Mouse (Mus musculus) heart, embryonic 14.5 days (tissue): ENCODE measurements at regions not wholly inside any gene's neighbourhood (a gene's known extent, or its start where the extent isn't known, plus 50 kb on each side); places are given as distances from the start of the nearest gene placed in this dataset.

Experiments
- ATAC-seq: fragments of 200-750 bp; cut with Nextera tagmentation; 2 replicates; pipeline ENCODE4 v1.8.0; 2017; ENCODE audit warnings: low read depth, moderate TSS enrichment; ENCODE audit not compliant: insufficient number of reproducible peaks, insufficient read depth, low FRiP score
- H3K27ac ChIP-seq, 2 experiments: fragments of 200-500 bp in 1 of 2; fragments of 300-500 bp in 1 of 2; sonication (generic) in 1 of 2; replicated peaks in 1 of 2; 2 replicates each; pipeline ENCODE4 v1.5.1; 2012 to 2014; ENCODE audit warnings: low read depth in 2 of 2, low read length in 2 of 2, control low read depth in 1 of 2, mild to moderate bottlenecking in 1 of 2, mixed read lengths in 1 of 2; ENCODE audit not compliant: control insufficient read depth in 1 of 2, insufficient read depth in 1 of 2
- H3K27me3 ChIP-seq: fragments of 300-500 bp; sonication (generic); 2 replicates; pipeline ENCODE4 v1.6.1; 2014; ENCODE audit warnings: mild to moderate bottlenecking, low read length, control low read depth; ENCODE audit not compliant: control insufficient read depth, insufficient read depth
- H3K36me3 ChIP-seq: fragments of 300-500 bp; sonication (generic); 2 replicates; pipeline ENCODE4 v1.6.1; 2014; ENCODE audit warnings: mild to moderate bottlenecking, control low read depth, low read length, mixed read lengths; ENCODE audit not compliant: control insufficient read depth, insufficient read depth
- H3K4me1 ChIP-seq, 2 experiments: fragments of 200-500 bp in 1 of 2; fragments of 300-500 bp in 1 of 2; sonication (generic) in 1 of 2; 2 replicates each; pipeline ENCODE4 v1.6.1; 2012 to 2014; ENCODE audit warnings: low read length in 2 of 2, control low read depth in 1 of 2, mixed read lengths in 1 of 2; ENCODE audit not compliant: control insufficient read depth in 2 of 2, insufficient read depth in 2 of 2
- H3K4me2 ChIP-seq: fragments of 300-500 bp; sonication (generic); 2 replicates; pipeline ENCODE4 v1.6.1; 2014; ENCODE audit warnings: mild to moderate bottlenecking, low read length
- H3K4me3 ChIP-seq, 2 experiments: fragments of 200-500 bp in 1 of 2; fragments of 300-500 bp in 1 of 2; sonication (generic) in 1 of 2; 2 replicates each; pipeline ENCODE4 v1.5.1; 2012 to 2014; ENCODE audit warnings: low read length in 2 of 2, mild to moderate bottlenecking in 2 of 2, control low read depth in 1 of 2, low read depth in 1 of 2, moderate library complexity in 1 of 2; ENCODE audit not compliant: control insufficient read depth in 1 of 2, insufficient read depth in 1 of 2
- H3K9ac ChIP-seq: fragments of 300-500 bp; sonication (generic); 2 replicates; pipeline ENCODE4 v1.6.1; 2014; ENCODE audit warnings: mild to moderate bottlenecking, low read length
- H3K9me3 ChIP-seq: fragments of 300-500 bp; sonication (generic); 2 replicates; pipeline ENCODE4 v1.6.1; 2016; ENCODE audit warnings: low read length, control low read depth; ENCODE audit not compliant: control insufficient read depth
- WGBS: fragments of 180-500 bp; shearing (Covaris S2); extraction: QIAGEN DNeasy Blood & Tissue Kit; methylation state at CpG from one replicate; pipeline ENCODE4 v1.1.7; 2014; 5-methylcytosine and 5-hydroxymethylcytosine counted together

DNA sequence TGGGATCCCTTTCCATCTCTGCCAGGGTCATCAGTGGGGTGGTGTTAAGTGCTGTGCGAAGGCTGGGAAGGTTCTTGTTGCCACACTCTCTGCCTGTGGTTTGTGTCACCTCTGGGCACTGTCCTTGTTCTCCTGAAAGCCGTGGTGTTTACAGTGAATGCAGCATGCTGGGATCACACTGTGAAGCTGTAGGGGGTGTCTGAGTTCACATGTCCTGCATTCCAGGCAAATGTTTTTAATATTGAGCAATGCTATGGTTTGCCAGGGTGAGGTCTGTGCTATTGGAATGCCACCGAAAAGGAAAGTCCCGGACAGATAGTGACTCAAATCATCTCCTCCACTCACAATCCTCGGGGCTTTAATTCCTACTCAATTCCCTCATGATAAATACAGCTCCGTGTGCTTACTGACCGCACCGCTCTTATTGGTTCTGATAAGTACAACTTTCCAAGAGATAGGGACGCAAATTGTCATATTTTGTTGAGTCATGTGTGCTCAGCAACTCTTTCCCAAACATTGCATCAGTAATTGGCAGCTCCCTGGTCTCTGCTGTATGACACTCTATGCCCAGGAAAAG lies 1405.6 kb upstream of the A1bg start:
- peak overlapping the region; percentile 59 for H3K4me2 ChIP-seq
- H3K4me1 ChIP-seq, result peaks cover 16 to 17% of the 10 kb centered on the region in 2 experiments
- H3K27me3 ChIP-seq, result no peaks in the 10 kb centered on the region
- H3K9ac ChIP-seq, result peak overlapping the region; percentile 32
- no peaks in the 10 kb centered on the region for H3K9me3 ChIP-seq
- peak; percentile 69 for ATAC-seq
- peak overlapping the region in 1 of 2 experiments; percentile 12; a peak in 2 of 4 replicates for H3K4me3 ChIP-seq
- 2% methylated on average over 9 of the region's 9 CpGs for WGBS
- no peaks in the 10 kb centered on the region for H3K36me3 ChIP-seq
- peak overlapping the region; percentile 76 to 77 for H3K27ac ChIP-seq

DNA sequence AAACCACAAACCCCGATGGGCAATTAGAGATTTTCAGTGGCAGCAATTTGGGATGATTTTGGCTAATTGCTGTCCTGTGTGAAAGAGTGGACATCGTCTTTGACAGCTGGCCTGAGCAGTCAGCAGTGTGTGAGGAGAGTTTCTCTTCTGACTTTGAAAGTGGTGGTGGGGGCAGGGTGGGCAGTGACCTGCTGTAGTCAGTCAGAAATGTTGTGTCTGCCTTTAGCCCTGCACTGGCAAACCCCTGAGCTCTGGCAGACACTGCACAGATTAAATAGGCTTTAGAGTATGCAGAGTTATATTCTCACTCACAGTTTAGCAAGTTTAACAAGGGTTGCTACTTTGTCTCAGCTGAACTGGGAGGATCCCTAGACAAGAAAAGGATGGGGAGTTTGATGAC lies 1404.7 kb upstream of the A1bg start:
- H3K27me3 ChIP-seq, result no peaks in the 10 kb centered on the region
- H3K4me2 ChIP-seq, result no peak overlapping the region
- ATAC-seq, result no peak
- H3K4me1 ChIP-seq, result peaks cover 16 to 17% of the 10 kb centered on the region in 2 experiments
- H3K36me3 ChIP-seq, result no peaks in the 10 kb centered on the region
- no peak overlapping the region for H3K4me3 ChIP-seq
- H3K9ac ChIP-seq, result no peak overlapping the region
- 51% methylated on average over 2 of the region's 2 CpGs for WGBS
- no peaks in the 10 kb centered on the region for H3K9me3 ChIP-seq
- H3K27ac ChIP-seq, result no peak overlapping the region

DNA sequence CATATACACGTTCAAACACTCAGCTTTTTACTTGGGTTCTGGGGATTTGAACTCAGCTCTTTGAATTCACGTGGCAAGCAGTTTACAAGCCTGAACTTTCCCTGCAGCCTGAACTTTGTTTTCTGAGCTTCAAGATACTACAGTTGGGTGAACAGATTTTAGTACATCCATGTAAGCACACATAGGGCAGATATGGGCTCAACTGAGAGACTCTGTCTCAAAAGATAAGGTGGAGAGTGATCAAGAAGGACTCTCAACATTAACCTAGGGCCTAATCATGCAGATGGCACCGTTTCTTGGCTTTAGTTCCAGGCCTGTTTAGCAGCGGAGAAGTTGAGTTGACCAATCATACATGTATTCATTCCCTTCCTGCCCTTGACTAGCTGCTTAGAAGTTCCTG lies 1403.7 kb upstream of the A1bg start:
- Histone ChIP-seq H3K4me2 (no peak overlapping the region), H3K4me1 (peaks cover 16 to 17% of the 10 kb centered on the region in 2 experiments), H3K27me3 (no peaks in the 10 kb centered on the region), H3K9ac (no peak overlapping the region), H3K27ac (no peak overlapping the region), H3K36me3 (no peaks in the 10 kb centered on the region), H3K4me3 (no peak overlapping the region), H3K9me3 (no peaks in the 10 kb centered on the region)
- no peak for ATAC-seq
- WGBS, result 91% methylated on average over 4 of the region's 4 CpGs

DNA sequence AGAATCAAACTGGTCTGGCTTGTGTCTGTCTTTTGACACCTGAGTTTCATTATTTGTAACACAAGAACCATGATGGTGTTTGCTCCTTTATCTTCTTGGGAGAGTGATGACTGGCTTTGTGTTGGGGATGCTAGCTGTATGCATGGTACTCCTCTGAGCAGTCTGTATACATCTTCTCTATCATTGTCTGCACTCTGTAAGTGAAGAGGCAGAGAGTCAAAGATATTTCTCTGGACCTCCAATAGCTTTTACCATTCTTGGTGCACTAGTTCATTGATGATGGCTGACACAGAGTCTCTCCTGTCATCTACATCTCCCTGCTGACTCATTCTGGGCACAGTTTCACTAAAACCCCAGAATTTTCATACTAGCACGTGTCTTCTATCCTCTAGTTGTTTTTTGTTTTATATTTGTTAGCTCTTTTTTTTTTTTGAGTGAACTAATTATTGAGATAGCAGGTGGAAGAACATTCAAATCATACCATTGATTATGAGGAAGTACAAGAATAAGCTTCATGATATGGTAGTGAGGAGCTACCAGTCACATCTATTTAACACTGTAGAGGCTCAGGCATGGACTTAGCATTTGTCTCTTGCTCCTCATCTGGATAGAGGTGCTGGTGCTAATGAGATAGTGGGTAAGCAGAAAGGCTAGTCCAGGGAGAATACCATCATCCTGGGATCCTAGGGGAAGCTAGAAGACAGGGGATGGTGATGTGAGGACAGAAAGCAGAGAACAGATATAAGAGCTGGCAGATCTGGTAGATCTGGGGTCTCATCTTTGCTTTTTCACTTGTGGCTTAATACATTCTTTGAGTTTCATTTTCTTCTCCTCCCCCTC lies 1402.9 kb upstream of the A1bg start:
- Histone ChIP-seq H3K9ac (no peak overlapping the region), H3K4me1 (peaks cover 15 to 17% of the 10 kb centered on the region in 2 experiments), H3K27me3 (no peaks in the 10 kb centered on the region), H3K4me2 (no peak overlapping the region), H3K36me3 (no peaks in the 10 kb centered on the region), H3K9me3 (no peaks in the 10 kb centered on the region), H3K4me3 (no peak overlapping the region), H3K27ac (no peak overlapping the region)
- 86% methylated on average over 1 of the region's 1 CpGs for WGBS
- ATAC-seq, result no peak

DNA sequence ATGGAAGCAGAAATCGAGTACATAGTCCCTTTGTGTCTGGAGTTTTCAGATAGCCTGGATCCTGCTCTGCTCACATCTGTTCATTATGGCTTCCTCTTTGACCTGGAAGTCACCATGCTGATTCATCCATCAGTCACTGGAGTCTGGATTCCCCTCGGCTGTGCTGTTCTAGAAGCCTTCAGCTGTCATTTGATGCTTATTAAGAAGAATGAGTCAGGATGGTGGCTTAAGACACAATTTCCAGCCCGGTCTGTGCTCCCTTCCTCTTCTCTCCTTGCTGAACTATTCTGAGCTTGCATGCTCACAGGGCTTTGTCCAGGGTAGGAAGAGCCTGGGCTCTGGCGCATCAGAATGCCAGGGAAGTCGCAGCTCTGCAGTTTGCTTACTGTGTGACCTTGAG lies 1398.2 kb upstream of the A1bg start:
- no peaks in the 10 kb centered on the region for H3K27me3 ChIP-seq
- H3K9me3 ChIP-seq, result no peaks in the 10 kb centered on the region
- no peak overlapping the region for H3K9ac ChIP-seq
- H3K27ac ChIP-seq, result no peak overlapping the region
- no peak overlapping the region for H3K4me3 ChIP-seq
- no peaks in the 10 kb centered on the region for H3K36me3 ChIP-seq
- ATAC-seq, result no peak
- H3K4me2 ChIP-seq, result no peak overlapping the region
- no peaks in the 10 kb centered on the region for H3K4me1 ChIP-seq
- WGBS, result 56% methylated on average over 5 of the region's 5 CpGs

DNA sequence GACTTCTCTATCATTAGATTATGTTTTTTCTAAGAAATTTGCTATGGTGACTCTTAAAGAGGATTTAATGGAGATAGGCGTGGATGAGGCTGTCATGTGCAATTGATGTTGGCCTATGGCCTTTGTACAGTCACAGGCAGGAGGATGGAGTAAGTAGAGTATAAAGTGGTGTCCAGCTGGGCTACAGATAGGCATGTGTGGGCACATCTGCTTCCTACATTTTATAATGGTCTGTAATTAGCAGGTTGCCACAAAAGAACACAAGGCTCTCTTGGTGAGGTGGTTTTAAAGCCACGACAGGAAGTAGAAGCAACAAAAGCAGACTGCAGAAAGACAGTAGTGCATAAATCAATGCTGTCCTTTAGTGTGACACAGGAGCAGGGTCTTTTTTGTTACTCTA lies 1391.6 kb upstream of the A1bg start:
- Histone ChIP-seq H3K4me2 (no peak overlapping the region), H3K36me3 (no peaks in the 10 kb centered on the region), H3K4me1 (no peaks in the 10 kb centered on the region), H3K27ac (no peak overlapping the region), H3K9me3 (no peaks in the 10 kb centered on the region), H3K9ac (no peak overlapping the region), H3K4me3 (no peak overlapping the region), H3K27me3 (no peaks in the 10 kb centered on the region)
- 77% methylated on average over 2 of the region's 2 CpGs for WGBS
- ATAC-seq, result no peak

DNA sequence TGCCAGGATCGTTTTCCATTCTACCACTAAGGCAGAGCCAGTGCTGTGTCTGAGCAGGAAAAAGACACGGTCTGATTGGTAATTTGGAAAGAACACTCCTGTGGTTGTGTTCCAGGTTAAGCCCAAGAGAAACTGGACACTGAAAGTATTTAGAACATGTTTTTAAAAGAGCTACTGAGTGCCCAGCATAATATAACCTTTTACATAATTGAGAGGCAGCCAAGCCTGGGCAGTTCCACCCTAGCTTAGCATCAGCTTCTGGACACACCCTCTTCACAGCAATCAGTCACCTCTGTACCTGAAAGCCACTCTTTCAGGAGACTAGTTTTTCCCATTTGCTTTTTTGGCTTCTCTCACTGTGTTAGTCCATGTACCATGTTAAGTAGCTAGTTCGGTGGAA lies 1379.4 kb upstream of the A1bg start:
- 83% methylated on average over 3 of the region's 3 CpGs for WGBS
- Histone ChIP-seq H3K4me2 (no peak overlapping the region), H3K4me1 (no peaks in the 10 kb centered on the region), H3K9me3 (no peaks in the 10 kb centered on the region), H3K9ac (no peak overlapping the region), H3K36me3 (no peaks in the 10 kb centered on the region), H3K4me3 (no peak overlapping the region), H3K27ac (no peak overlapping the region), H3K27me3 (no peaks in the 10 kb centered on the region)
- ATAC-seq, result no peak
